Mouse (Mus musculus): ENCODE measurements at regions not wholly inside any gene's neighbourhood (a gene's known extent, or its start where the extent isn't known, plus 50 kb on each side); places are given as distances from the start of the nearest gene placed in this dataset.

GRCm38 (mm10) chr6:102977122-102977521 is 404.2 kb upstream of the Cntn3 start:
- DNase-seq (ENCODE audit: low spot score in 2 of 2): no peak

GRCm38 (mm10) chr6:103023326-103023725 is 450.4 kb upstream of the Cntn3 start:
- DNase-seq (ENCODE audit: low spot score in 2 of 2): no peak

- DNase-seq (ENCODE audit: low spot score in 2 of 2): peak in 1 of 2 experiments; percentile 8
Measured at GRCm38 (mm10) chr6:103024006-103024405, 451.1 kb upstream of the Cntn3 start.

GRCm38 (mm10) chr6:103028150-103028549 is 455.2 kb upstream of the Cntn3 start:
- peak in 1 of 2 experiments; percentile 3 for DNase-seq (ENCODE audit: low spot score in 2 of 2)

GRCm38 (mm10) chr6:103033418-103033817 is 460.5 kb upstream of the Cntn3 start:
- DNase-seq (ENCODE audit: low spot score in 2 of 2): no peak

GRCm38 (mm10) chr6:103033919-103034318 is 461.0 kb upstream of the Cntn3 start:
- no peak for DNase-seq (ENCODE audit: low spot score in 2 of 2)

- peak; percentile 7 to 9 for DNase-seq (ENCODE audit: low spot score in 2 of 2)
Measured at GRCm38 (mm10) chr6:103060591-103060990, 449.8 kb upstream of the Chl1 start.

- no peak for DNase-seq (ENCODE audit: low spot score in 2 of 2)
Measured at GRCm38 (mm10) chr6:103106189-103106588, 404.2 kb upstream of the Chl1 start.

GRCm38 (mm10) chr6:103119537-103119936 is 390.8 kb upstream of the Chl1 start:
- no peak for DNase-seq (ENCODE audit: low spot score in 2 of 2)

- no peak for DNase-seq (ENCODE audit: low spot score in 2 of 2)
Measured at GRCm38 (mm10) chr6:103140851-103141250, 369.5 kb upstream of the Chl1 start.

- no peak for DNase-seq (ENCODE audit: low spot score in 2 of 2)
Measured at GRCm38 (mm10) chr6:103177851-103178250, 332.5 kb upstream of the Chl1 start.

GRCm38 (mm10) chr6:103183355-103183754 is 327.0 kb upstream of the Chl1 start:
- DNase-seq (ENCODE audit: low spot score in 2 of 2): no peak

GRCm38 (mm10) chr6:103196838-103197237 is 313.5 kb upstream of the Chl1 start:
- no peak for DNase-seq (ENCODE audit: low spot score in 2 of 2)

- DNase-seq (ENCODE audit: low spot score in 2 of 2): no peak
Measured at GRCm38 (mm10) chr6:103201605-103202004, 308.8 kb upstream of the Chl1 start.

GRCm38 (mm10) chr6:103209202-103209601 is 301.2 kb upstream of the Chl1 start:
- no peak for DNase-seq (ENCODE audit: low spot score in 2 of 2)

- DNase-seq (ENCODE audit: low spot score in 2 of 2): no peak
Measured at GRCm38 (mm10) chr6:103213160-103213559, 297.2 kb upstream of the Chl1 start.

- DNase-seq (ENCODE audit: low spot score in 2 of 2): no peak
Measured at GRCm38 (mm10) chr6:103236896-103237295, 273.5 kb upstream of the Chl1 start.

- DNase-seq (ENCODE audit: low spot score in 2 of 2): no peak
Measured at GRCm38 (mm10) chr6:103268984-103269383, 241.4 kb upstream of the Chl1 start.

- no peak for DNase-seq (ENCODE audit: low spot score in 2 of 2)
Measured at GRCm38 (mm10) chr6:103272216-103272615, 238.2 kb upstream of the Chl1 start.

GRCm38 (mm10) chr6:103275071-103275470 is 235.3 kb upstream of the Chl1 start:
- no peak for DNase-seq (ENCODE audit: low spot score in 2 of 2)

GRCm38 (mm10) chr6:103275476-103275875 is 234.9 kb upstream of the Chl1 start:
- no peak for DNase-seq (ENCODE audit: low spot score in 2 of 2)

- DNase-seq (ENCODE audit: low spot score in 2 of 2): no peak
Measured at GRCm38 (mm10) chr6:103296015-103296414, 214.4 kb upstream of the Chl1 start.

GRCm38 (mm10) chr6:103306420-103307249 is 203.8 kb upstream of the Chl1 start:
- DNase-seq (ENCODE audit: low spot score in 2 of 2): no peak

GRCm38 (mm10) chr6:103307250-103307580 is 203.2 kb upstream of the Chl1 start:
- no peak for DNase-seq (ENCODE audit: low spot score in 2 of 2)

All from frontal cortex, postnatal 10 days (tissue).